Mouse (Mus musculus): ENCODE measurements around the gene Mak. TPM values are rescaled to one million over a fixed set of nuclear protein-coding genes. Genes with fewer than 3 reads are reported as not detected.
A peak's percentile ranks its signal among the peaks of the same experiment; 100 is the strongest.

Gene Mak
- polyA plus RNA-seq, 1 experiment: 1.5 TPM

- Histone ChIP-seq H3K4me3 (ENCODE audit: insufficient read depth, low read length) (no peak overlapping the region), H3K27ac (ENCODE audit: insufficient read depth, low read depth, low read length) (no peak overlapping the region), H3K4me1 (ENCODE audit: control insufficient read depth, insufficient read depth, low read length) (peaks cover 29% of the 10 kb centered on the region)
- no peak for TF ChIP-seq POLR2A (IDR thresholded peaks at IDR 0.05; ENCODE audit: borderline replicate concordance, low read depth, low read length)
- no peak for TF ChIP-seq CTCF (IDR thresholded peaks at IDR 0.05; ENCODE audit: low read depth, low read length)
These were observed 59.0 kb downstream of the Mak start for GRCm38 (mm10) chr13:41020494-41020893.

- no peak for TF ChIP-seq POLR2A (IDR thresholded peaks at IDR 0.05; ENCODE audit: borderline replicate concordance, low read depth, low read length)
- TF ChIP-seq CTCF (IDR thresholded peaks at IDR 0.05; ENCODE audit: low read depth, low read length): no peak
- peak overlapping the region; percentile 25; the same call in 1 of the 2 replicates for H3K27ac ChIP-seq (ENCODE audit: insufficient read depth, low read depth, low read length)
- H3K4me3 ChIP-seq (ENCODE audit: insufficient read depth, low read length): no peak overlapping the region
- H3K4me1 ChIP-seq (ENCODE audit: control insufficient read depth, insufficient read depth, low read length): peaks cover 31% of the 10 kb centered on the region
These were observed 60.5 kb downstream of the Mak start for GRCm38 (mm10) chr13:41018756-41019591.

- Histone ChIP-seq H3K27ac (ENCODE audit: insufficient read depth, low read depth, low read length) (no peak overlapping the region), H3K4me1 (ENCODE audit: control insufficient read depth, insufficient read depth, low read length) (peaks cover 31% of the 10 kb centered on the region), H3K4me3 (ENCODE audit: insufficient read depth, low read length) (no peak overlapping the region)
- TF ChIP-seq CTCF (IDR thresholded peaks at IDR 0.05; ENCODE audit: low read depth, low read length) (no peak), POLR2A (IDR thresholded peaks at IDR 0.05; ENCODE audit: borderline replicate concordance, low read depth, low read length) (no peak)
These were observed 61.3 kb downstream of the Mak start for GRCm38 (mm10) chr13:41018236-41018635.

DNA sequence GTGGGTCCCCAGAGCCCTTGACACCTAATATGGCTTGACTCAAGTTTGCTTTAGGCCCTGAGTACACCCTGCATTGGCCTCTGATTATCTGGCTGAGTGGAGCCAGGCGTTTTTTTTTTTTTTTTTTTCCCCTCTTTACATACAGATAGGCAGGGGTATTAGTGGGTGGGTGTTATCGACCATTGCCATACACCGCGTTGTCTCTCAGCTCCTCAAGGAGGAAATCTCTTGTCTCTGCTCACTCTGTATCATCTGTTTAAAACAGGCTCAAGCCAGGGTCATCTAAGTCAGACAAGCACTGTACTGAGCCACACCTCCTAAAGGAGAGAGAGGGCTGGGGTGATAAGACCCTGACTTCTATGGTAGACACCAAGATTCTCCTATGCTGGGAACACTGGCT is 61.7 kb downstream of the Mak start:
- H3K27ac ChIP-seq (ENCODE audit: insufficient read depth, low read depth, low read length): no peak overlapping the region
- H3K4me3 ChIP-seq (ENCODE audit: insufficient read depth, low read length): no peak overlapping the region
- no peak for TF ChIP-seq POLR2A (IDR thresholded peaks at IDR 0.05; ENCODE audit: borderline replicate concordance, low read depth, low read length)
- TF ChIP-seq CTCF (IDR thresholded peaks at IDR 0.05; ENCODE audit: low read depth, low read length): no peak
- H3K4me1 ChIP-seq (ENCODE audit: control insufficient read depth, insufficient read depth, low read length): peaks cover 31% of the 10 kb centered on the region

DNA sequence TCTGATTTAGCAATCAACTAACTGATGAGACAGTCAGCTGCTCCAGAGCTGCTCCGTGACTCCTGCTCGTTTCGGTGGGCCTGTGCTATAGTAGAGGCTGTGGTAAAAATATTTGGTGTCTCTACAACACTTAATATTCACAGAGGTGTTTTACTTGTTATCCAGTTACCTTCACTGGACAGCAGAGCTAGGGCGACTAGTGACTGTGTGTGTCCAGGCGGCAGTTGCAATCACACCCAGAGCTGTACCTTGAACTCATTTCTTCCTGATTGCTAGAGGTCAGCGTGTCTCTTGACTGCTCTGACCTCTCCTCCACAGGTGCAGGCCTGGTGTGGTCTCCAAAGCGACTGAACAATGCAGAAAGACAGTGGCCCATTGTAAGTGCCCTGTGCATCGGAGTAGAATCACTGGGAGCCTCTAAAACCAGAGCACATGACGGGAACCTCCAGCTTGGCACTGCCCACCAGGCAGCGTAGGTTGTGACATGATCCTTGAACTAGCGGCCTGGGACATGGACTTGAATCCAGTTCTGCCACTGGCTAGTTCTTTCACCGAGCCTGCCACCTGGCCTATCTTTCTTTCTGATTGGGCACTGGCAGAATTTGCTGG is 62.6 kb downstream of the Mak start:
- Histone ChIP-seq H3K4me3 (ENCODE audit: insufficient read depth, low read length) (peak overlapping the region; percentile 75), H3K4me1 (ENCODE audit: control insufficient read depth, insufficient read depth, low read length) (peaks cover 31% of the 10 kb centered on the region), H3K27ac (ENCODE audit: insufficient read depth, low read depth, low read length) (peak overlapping the region; percentile 74)
- TF ChIP-seq POLR2A (IDR thresholded peaks at IDR 0.05; ENCODE audit: borderline replicate concordance, low read depth, low read length) (no peak), CTCF (IDR thresholded peaks at IDR 0.05; ENCODE audit: low read depth, low read length) (no peak)

DNA sequence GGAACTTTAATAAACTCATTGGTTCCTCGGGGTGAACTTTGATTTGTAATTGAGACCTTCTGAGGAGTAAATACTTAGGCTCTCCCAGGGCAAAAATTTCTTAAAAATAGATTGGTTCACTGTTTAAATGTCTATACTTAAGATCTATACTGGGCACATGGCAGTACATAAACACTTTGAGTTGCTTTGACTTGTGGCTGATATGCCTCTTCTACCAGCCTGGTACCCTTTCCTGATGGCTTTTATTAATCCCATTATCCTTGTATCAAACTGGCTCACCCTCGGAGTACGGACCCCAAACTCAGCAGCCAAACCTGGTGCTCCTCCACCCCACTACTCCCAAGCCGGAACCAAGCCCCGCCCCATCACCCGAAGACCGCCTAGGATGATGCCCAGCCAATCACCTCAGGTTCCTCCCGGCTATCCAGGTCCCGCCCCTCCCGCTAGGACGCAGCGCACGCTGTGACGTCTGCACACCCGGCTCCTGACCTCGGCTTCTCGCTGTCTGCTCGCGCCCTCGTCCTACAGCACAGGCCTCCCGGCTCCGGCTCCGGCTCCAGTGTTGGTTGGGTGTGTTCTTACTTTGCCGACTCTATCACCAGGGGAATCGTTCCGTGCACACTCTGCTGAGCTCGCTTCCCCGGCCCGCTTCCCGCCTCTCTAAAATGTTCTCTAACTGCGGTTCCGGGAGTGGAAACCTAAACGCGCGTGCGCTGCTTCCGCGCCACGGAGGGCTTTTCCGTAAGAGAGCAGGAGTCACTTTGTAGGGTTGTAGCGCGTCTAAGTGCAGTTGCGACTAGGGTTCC is 63.5 kb downstream of the Mak start, which contains the start of gene Tmem14c:
Gene Tmem14c, plus strand, starts transcription at position 464 of the 806 bp plus-strand sequence.
- TF ChIP-seq POLR2A (IDR thresholded peaks at IDR 0.05; ENCODE audit: borderline replicate concordance, low read depth, low read length) (0 out of 2 replicates have a peak, but pooled peaks have one; percentile 52), CTCF (IDR thresholded peaks at IDR 0.05; ENCODE audit: low read depth, low read length) (no peak)
- H3K4me1 ChIP-seq (ENCODE audit: control insufficient read depth, insufficient read depth, low read length): peaks cover 31% of the 10 kb centered on the region
- H3K4me3 ChIP-seq (ENCODE audit: insufficient read depth, low read length): peak within 1 kb of the TSS; percentile 75
- H3K27ac ChIP-seq (ENCODE audit: insufficient read depth, low read depth, low read length): peak within 1 kb of the TSS; percentile 74

GRCm38 (mm10) chr13:41008946-41009345 is 70.6 kb downstream of the Mak start:
- TF ChIP-seq POLR2A (IDR thresholded peaks at IDR 0.05; ENCODE audit: borderline replicate concordance, low read depth, low read length) (no peak), CTCF (IDR thresholded peaks at IDR 0.05; ENCODE audit: low read depth, low read length) (no peak)
- no peaks in the 10 kb centered on the region for H3K4me1 ChIP-seq (ENCODE audit: control insufficient read depth, insufficient read depth, low read length)
- no peak overlapping the region for H3K4me3 ChIP-seq (ENCODE audit: insufficient read depth, low read length)
- H3K27ac ChIP-seq (ENCODE audit: insufficient read depth, low read depth, low read length): no peak overlapping the region

DNA sequence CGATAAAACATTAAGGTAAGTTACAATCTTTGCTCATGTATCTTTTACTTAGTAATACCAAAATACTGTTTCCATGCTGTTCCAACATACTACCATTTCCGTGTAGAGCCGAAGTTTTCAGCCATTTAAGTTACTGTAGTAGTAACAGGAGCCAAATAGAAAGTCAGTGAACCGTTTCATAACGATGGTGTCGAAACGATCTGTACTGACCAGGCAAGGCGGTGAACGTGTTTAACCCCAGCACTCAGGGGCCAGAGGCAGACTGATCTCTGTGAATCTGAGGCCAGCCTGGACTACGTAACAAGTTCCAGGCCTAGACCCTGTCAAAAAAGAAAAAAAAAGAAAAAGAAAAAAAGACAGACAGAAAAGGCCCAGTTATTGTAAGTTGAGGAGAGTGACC is 71.2 kb downstream of the Mak start:
- TF ChIP-seq POLR2A (IDR thresholded peaks at IDR 0.05; ENCODE audit: borderline replicate concordance, low read depth, low read length): no peak
- TF ChIP-seq CTCF (IDR thresholded peaks at IDR 0.05; ENCODE audit: low read depth, low read length): no peak
- H3K4me3 ChIP-seq (ENCODE audit: insufficient read depth, low read length): no peak overlapping the region

GRCm38 (mm10) chr13:41006244-41006643 is 73.3 kb downstream of the Mak start:
- H3K27ac ChIP-seq (ENCODE audit: insufficient read depth, low read depth, low read length): no peak overlapping the region
- peaks cover 7% of the 10 kb centered on the region for H3K4me1 ChIP-seq (ENCODE audit: control insufficient read depth, insufficient read depth, low read length)
- H3K4me3 ChIP-seq (ENCODE audit: insufficient read depth, low read length): no peak overlapping the region
- no peak for TF ChIP-seq POLR2A (IDR thresholded peaks at IDR 0.05; ENCODE audit: borderline replicate concordance, low read depth, low read length)
- no peak for TF ChIP-seq CTCF (IDR thresholded peaks at IDR 0.05; ENCODE audit: low read depth, low read length)

More for the DNA sequence above, 71.2 kb downstream of the Mak start:
- Histone ChIP-seq H3K4me1 (ENCODE audit: control insufficient read depth, insufficient read depth, low read length) (no peaks in the 10 kb centered on the region), H3K27ac (ENCODE audit: insufficient read depth, low read depth, low read length) (no peak overlapping the region)

All from bone marrow macrophage, adult 2 months (primary cell).